Mouse (Mus musculus): ENCODE measurements around the gene Klhdc2. TPM values are rescaled to one million over a fixed set of nuclear protein-coding genes. Genes with fewer than 3 reads are reported as not detected.

Gene Klhdc2
- 10 to 100 TPM; 90.6 to 93.1 TPM for total RNA-seq (2021)
- long read RNA-seq, experiment 1, transcript Klhdc2-201 (13 exons, 1,905 nt), result major isoform, 315 of 333 reads
- long read RNA-seq, experiment 1, partial matches to known transcripts, result 3 of 333 reads
- long read RNA-seq, experiment 1, other reads (novel, unspliced or antisense), result 15 of 333 reads
- long read RNA-seq, experiment 2, transcript Klhdc2-201 (13 exons, 1,905 nt), result major isoform, 283 of 294 reads
- long read RNA-seq, experiment 2, partial matches to known transcripts, result 2 of 294 reads
- long read RNA-seq, experiment 2, other reads (novel, unspliced or antisense), result 9 of 294 reads

- DNase-seq, result peak; percentile 89 to 91
- intact Hi-C loops (cut with DNase I), result loop anchor here (5.0 kb wide), 2 partner anchors 54 to 104 kb away; partner anchors contain the start of gene Klhdc1
Observed at GRCm38 (mm10) chr12:69296511-69297410, at the start of gene Klhdc2. Gene Klhdc2 (plus strand): TSS chr12:69296681.

- intact Hi-C loops (cut with DNase I), result no loop called here
- DNase-seq, result no peak
Observed at GRCm38 (mm10) chr12:69249766-69250165, 46.7 kb upstream of the Klhdc2 start.

GRCm38 (mm10) chr12:69250756-69251155 is 45.7 kb upstream of the Klhdc2 start:
- DNase-seq, result no peak
- intact Hi-C loops (cut with DNase I), result no loop called here

DNA sequence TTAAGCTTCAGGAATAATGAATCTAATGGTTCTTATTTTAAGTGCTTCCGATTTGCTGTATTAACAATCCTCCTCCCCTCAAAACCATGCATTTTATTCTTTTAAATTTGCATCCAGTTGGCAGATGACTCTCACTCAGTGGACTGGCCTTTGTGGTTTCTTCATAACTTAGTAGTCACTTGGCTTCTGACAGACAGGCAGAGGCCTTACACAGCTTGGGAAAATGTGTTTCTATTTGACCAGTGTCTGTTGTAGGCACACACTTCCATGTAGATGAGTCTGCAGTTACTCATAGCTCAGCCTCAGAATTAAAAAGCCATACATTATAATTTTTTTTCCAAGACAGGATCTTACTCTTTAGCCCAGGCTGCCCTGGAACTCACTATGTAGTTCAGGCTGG is 42.7 kb upstream of the Klhdc2 start:
- intact Hi-C loops (cut with DNase I), result no loop called here

DNA sequence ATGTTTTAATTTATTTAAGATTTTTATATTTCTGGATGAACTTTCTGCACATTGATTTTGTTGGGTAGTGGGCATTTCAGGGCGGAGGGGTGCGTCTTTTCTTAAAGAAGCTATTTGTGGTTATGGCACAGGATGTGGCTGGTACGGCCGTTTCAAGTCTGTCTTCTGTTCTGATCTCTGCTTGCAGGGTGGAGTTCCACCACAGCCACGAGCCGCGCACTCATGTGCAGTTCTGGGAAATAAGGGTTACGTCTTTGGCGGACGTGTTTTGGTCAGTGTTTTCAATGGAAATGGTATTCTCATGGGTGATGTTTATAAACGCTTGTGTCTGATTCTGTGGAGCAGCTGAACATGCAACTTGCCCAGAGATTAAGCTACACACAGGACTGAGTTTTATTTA is 38.6 kb upstream of the Klhdc2 start:
- intact Hi-C loops (cut with DNase I), result no loop called here
- no peak for DNase-seq

More for the DNA sequence above, 42.7 kb upstream of the Klhdc2 start:
- DNase-seq, result no peak

GRCm38 (mm10) chr12:69262251-69262650 is 34.2 kb upstream of the Klhdc2 start:
- no peak for DNase-seq
- intact Hi-C loops (cut with DNase I), result no loop called here

DNA sequence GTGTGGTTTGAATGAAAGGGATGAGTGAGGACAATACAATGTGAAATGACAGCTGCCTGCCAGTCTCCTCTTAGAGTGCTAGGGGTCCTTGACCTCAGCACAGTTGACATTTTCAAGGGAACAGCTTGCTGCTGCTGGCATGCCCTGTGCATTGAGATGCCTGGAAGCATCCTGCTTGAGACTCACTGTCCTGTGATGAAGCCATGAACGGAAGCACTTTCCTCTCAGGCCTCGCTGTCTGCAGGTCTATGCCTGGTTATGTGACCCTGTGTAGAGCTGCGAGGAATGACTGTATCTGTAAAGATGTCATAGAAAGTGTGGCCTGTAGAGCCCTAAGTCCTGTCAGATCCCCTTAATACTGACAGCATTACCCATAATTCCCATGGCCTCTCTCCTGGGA is 31.4 kb upstream of the Klhdc2 start:
- intact Hi-C loops (cut with DNase I), result no loop called here
- no peak for DNase-seq

- DNase-seq, result no peak
- intact Hi-C loops (cut with DNase I), result no loop called here
Observed at GRCm38 (mm10) chr12:69267956-69268632, 28.4 kb upstream of the Klhdc2 start.

GRCm38 (mm10) chr12:69268956-69269355 is 27.5 kb upstream of the Klhdc2 start:
- DNase-seq, result no peak

DNA sequence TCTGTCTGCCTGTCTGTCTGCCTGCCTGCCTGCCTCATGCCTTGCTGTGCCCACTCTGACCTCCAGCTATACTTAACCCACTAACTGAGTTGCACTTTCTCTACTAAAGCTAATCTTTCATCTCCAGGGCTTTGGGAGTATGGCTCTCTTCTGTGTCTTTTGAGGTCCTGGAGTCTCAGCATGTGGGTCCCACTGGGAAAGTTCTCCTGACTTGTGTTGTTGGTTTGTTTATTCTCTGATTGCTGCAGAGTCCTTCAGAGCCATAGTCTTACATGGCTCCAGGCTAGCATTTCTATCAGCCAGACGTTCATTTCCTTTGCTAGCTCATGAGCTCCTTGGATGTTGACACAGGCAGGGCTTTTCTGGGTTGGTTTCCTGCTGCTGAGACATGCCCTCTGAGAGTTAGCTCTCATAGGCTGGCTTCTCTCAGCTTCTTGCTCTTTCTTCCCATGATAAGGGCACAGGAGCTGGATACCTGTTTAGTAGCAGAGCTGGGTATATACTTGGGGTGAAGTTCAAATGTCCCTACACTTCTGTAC is 16.5 kb upstream of the Klhdc2 start:
- DNase-seq, result no peak
- intact Hi-C loops (cut with DNase I), result no loop called here

More at GRCm38 (mm10) chr12:69268956-69269355, 27.5 kb upstream of the Klhdc2 start:
- intact Hi-C loops (cut with DNase I), result no loop called here

DNA sequence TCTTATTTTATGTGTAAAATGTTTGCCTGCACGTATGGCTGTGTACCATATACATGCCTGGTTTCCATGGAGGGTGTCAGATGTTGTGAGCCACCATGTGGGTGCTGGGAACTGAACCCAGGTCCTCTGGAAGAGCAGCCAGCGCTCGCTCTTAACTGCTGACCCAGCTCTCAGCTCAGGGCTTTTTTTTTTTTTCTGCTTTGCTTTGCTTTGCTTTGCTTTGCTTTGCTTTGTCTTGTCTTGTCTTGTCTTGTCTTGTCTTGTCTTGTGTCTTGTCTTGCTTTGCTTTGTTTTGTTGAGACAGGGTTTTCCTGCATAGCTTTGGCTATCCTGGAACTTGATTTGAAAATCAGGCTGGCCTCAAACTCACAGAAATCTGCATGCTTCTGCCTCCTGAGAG is 15.6 kb upstream of the Klhdc2 start:
- DNase-seq, result no peak
- intact Hi-C loops (cut with DNase I), result no loop called here

DNA sequence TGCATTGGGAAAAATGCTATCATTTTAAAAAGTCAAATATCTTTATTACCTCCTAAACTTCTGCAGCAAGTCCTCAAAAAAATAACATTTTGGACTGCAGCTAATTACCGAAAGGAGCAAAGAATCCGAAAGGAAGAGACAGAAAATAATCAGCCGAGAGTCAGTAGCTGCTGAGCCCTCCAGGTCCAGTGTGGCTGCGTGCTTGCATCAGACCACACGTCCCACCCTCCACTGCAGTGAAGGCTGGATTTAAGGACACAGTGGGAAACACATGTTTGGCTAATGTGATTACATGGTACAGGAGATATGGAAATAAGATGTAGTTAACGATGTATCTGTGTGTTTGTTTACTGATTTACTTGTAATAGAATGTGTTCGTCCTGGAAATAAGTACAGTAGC is 13.3 kb upstream of the Klhdc2 start:
- intact Hi-C loops (cut with DNase I), result no loop called here
- DNase-seq, result no peak

GRCm38 (mm10) chr12:69287535-69287934 is 8.9 kb upstream of the Klhdc2 start:
- intact Hi-C loops (cut with DNase I), result no loop called here
- DNase-seq, result no peak

DNA sequence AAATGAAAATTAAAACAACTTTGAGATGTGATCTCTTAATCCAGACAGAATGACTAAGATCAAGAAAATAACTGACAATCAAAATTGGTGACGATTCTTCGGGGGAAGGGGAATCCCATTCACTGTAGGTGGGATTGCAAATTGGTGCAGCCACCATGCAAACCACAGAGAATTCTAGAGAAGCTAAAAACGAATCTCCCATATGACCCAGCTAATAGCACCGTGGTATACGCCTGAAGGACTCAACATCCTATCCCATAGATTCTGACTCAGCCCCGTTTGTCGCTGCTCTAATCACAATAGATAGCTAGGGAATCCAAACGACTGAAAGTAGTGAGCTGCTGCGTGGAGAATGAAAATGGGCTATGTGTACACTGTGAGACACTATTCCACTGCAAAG is 7.8 kb upstream of the Klhdc2 start:
- intact Hi-C loops (cut with DNase I), result no loop called here

GRCm38 (mm10) chr12:69292401-69292800 is 4.1 kb upstream of the Klhdc2 start:
- no peak for DNase-seq
- intact Hi-C loops (cut with DNase I), result no loop called here

More for the DNA sequence above, 7.8 kb upstream of the Klhdc2 start:
- no peak for DNase-seq

DNA sequence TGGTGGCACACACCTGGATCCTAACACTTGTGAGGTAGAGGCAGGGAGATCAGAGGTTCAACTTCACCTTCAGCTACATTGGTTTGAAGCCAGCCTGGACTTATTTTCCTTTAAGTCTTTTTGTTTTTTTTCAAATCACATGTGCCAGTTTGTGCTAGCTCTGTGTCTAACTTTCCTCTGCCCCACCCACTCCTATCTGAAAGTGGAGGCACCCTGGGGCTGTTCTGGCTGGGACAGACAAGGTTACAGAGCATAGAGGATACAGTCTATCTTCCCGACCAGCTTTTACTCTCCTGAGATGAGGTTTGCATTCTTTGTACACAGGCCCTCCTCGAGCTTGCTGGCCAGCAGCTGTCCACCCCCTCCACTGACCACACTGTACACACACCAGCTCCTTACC is 2.7 kb upstream of the Klhdc2 start:
- no peak for DNase-seq
- intact Hi-C loops (cut with DNase I), result no loop called here

- intact Hi-C loops (cut with DNase I), result loop anchor here (5.0 kb wide), 2 partner anchors 53 to 103 kb away; partner anchors contain the start of gene Klhdc1
- no peak for DNase-seq
Observed at GRCm38 (mm10) chr12:69294936-69295335, 1.5 kb upstream of the Klhdc2 start.

DNA sequence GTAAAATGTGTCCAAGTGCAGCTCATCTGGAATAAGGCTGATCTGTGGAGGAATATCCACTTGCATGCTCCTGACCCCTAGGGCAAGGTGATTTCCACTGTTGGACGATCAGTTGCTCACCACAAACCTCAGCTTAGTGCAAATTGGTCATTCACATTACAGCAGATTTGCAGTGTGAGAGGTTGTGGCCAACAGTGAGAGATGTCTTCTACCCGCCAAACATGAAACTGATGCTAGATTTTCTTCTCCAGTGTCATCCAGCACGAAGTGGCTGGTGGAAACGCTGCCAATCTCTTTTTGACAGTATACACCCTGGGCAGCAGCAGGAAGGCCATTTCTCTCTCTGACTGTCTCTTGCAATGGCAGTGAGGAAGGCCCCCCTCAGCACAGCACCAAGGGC is 830 bp upstream of the Klhdc2 start:
- DNase-seq, result no peak
- intact Hi-C loops (cut with DNase I), result loop anchor here (5.0 kb wide), 2 partner anchors 53 to 103 kb away; partner anchors contain the start of gene Klhdc1

- intact Hi-C loops (cut with DNase I), result loop anchor here (5.0 kb wide), 2 partner anchors 55 to 105 kb away; partner anchors contain the start of gene Klhdc1
Observed at GRCm38 (mm10) chr12:69297411-69298150, 1.1 kb downstream of the Klhdc2 start.

GRCm38 (mm10) chr12:69298281-69298680 is 1.8 kb downstream of the Klhdc2 start:
- intact Hi-C loops (cut with DNase I), result loop anchor here (5.0 kb wide), 2 partner anchors 56 to 106 kb away; partner anchors contain the start of gene Klhdc1
- no peak for DNase-seq

More at GRCm38 (mm10) chr12:69297411-69298150, 1.1 kb downstream of the Klhdc2 start:
- DNase-seq, result no peak

Data from heart, postnatal 14 days (tissue).